Mouse (Mus musculus) forebrain, embryonic 11.5 days (tissue): ENCODE data around the gene Disp1. TPM values are rescaled to one million over a fixed set of nuclear protein-coding genes. Genes with fewer than 3 reads are reported as not detected.

Source experiments
- ATAC-seq: fragments of 200-750 bp; cut with Nextera tagmentation; replicated peaks from 2 replicates; pipeline ENCODE4 v1.8.0; 2017; ENCODE audit warnings: moderate TSS enrichment; ENCODE audit not compliant: low FRiP score
- DNase-seq: peaks from one replicate; pipeline ENCODE4 v3.0.0-alpha.2; 2017; ENCODE audit warnings: low spot score
- H3K27ac ChIP-seq: fragments of 300-500 bp; sonication (generic); 2 replicates; pipeline ENCODE4 v1.5.1; 2014; ENCODE audit warnings: low read depth, low read length
- H3K27me3 ChIP-seq: fragments of 300-500 bp; sonication (generic); 2 replicates; pipeline ENCODE4 v1.6.1; 2014; ENCODE audit warnings: mild to moderate bottlenecking, low read length, mixed read lengths; ENCODE audit not compliant: control insufficient read depth, insufficient read depth
- H3K36me3 ChIP-seq: fragments of 300-500 bp; sonication (generic); 2 replicates; pipeline ENCODE4 v1.6.1; 2014; ENCODE audit warnings: mild to moderate bottlenecking, low read length, moderate library complexity, mixed read lengths; ENCODE audit not compliant: control insufficient read depth, insufficient read depth
- H3K4me1 ChIP-seq: fragments of 300-500 bp; sonication (generic); replicated peaks from 2 replicates; pipeline ENCODE4 v1.6.1; 2014; ENCODE audit warnings: low read length, mixed read lengths; ENCODE audit not compliant: control insufficient read depth, insufficient read depth
- H3K4me2 ChIP-seq: fragments of 300-500 bp; sonication (generic); 2 replicates; pipeline ENCODE4 v1.6.1; 2014; ENCODE audit warnings: low read depth, mild to moderate bottlenecking, low read length, moderate library complexity, mixed read lengths; ENCODE audit not compliant: severe bottlenecking
- H3K4me3 ChIP-seq: fragments of 300-500 bp; sonication (generic); 2 replicates; pipeline ENCODE4 v1.5.1; 2014; ENCODE audit warnings: low read depth, low read length
- H3K9ac ChIP-seq: fragments of 300-500 bp; sonication (generic); 2 replicates; pipeline ENCODE4 v1.6.1; 2014; ENCODE audit warnings: low read length
- H3K9me3 ChIP-seq: fragments of 300-500 bp; sonication (generic); 2 replicates; pipeline ENCODE4 v1.6.1; 2016; ENCODE audit warnings: low read length, mixed read lengths; ENCODE audit not compliant: control insufficient read depth
- WGBS: fragments of 180-500 bp; shearing (Covaris S2); extraction: QIAGEN DNeasy Blood & Tissue Kit; methylation state at CpG from one replicate; pipeline ENCODE4 v1.1.7; 2014; 5-methylcytosine and 5-hydroxymethylcytosine counted together
- polyA plus RNA-seq: library from polyadenylated mRNA; unstranded; fragments of >200 nt; fragmentation: Nextera tagmentation; extraction: Ambion mirVana; gene quantifications from 2 replicates; pipeline ENCODE4 v1.2.1, GENCODE M21; 2014

The Disp1 gene
- polyA plus RNA-seq, 1 experiment from 2014 or later = 11.4 TPM

GRCm38 (mm10) chr1:183069954-183070649 is 151.2 kb downstream of the Disp1 start:
- no peaks in the 10 kb centered on the region for H3K9me3 ChIP-seq
- H3K27me3 ChIP-seq = no peaks in the 10 kb centered on the region
- H3K4me1 ChIP-seq = no peaks in the 10 kb centered on the region
- no peak overlapping the region for H3K9ac ChIP-seq
- no peak overlapping the region for H3K27ac ChIP-seq
- no peak for ATAC-seq
- no peak overlapping the region for H3K4me2 ChIP-seq
- H3K4me3 ChIP-seq = no peak overlapping the region
- WGBS = 82% methylated on average over 8 of the region's 8 CpGs
- no peaks in the 10 kb centered on the region for H3K36me3 ChIP-seq
- DNase-seq = no peak

DNA sequence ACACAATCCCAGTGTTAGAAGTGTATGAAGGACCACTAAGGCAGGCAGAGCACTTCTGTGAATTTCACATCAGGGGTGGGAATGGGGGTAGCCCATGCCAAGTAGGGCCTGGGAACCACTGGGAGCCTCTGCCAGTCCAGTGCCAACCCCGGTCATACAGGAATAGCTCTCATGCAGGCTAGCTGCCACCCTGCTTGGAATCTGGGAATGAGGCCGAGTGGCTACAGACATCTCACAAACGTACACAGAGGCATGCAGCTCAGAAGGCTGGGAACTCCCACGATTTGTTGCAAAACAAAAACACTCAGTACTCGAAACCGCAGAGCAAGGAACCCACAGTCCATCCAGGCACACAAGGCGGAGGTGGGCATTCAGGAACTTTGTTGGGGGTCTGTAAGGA is 153.5 kb downstream of the Disp1 start:
- DNase-seq = peak; percentile 40
- WGBS = 80% methylated on average over 7 of the region's 7 CpGs
- no peak overlapping the region for H3K27ac ChIP-seq

DNA sequence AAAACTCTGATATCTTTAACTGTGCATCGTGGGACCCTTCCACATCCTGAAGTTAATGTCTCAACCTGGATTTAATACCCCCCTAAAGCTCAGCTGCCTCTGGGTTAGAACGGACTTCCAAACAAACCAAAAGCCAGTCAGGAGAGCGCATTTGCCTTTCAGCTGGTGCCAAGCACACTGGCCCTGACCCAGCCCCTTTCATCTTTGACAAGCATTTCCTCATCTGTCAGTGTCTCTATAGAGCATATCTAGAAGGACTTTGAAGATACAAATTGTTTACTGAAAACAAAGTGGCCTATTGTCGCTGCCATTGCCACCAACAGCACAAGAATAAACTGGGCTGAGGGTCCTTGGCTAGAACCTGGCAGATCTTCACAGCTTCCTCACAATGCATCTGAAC is 154.3 kb downstream of the Disp1 start:
- Histone ChIP-seq H3K27me3 (no peaks in the 10 kb centered on the region), H3K27ac (no peak overlapping the region), H3K4me3 (no peak overlapping the region), H3K9me3 (no peaks in the 10 kb centered on the region), H3K36me3 (no peaks in the 10 kb centered on the region), H3K4me1 (no peaks in the 10 kb centered on the region), H3K4me2 (no peak overlapping the region), H3K9ac (no peak overlapping the region)
- ATAC-seq = no peak
- DNase-seq = no peak
- 80% methylated on average over 4 of the region's 4 CpGs for WGBS

More for the DNA sequence above, 153.5 kb downstream of the Disp1 start:
- Histone ChIP-seq H3K27me3 (no peaks in the 10 kb centered on the region), H3K4me2 (no peak overlapping the region), H3K4me3 (no peak overlapping the region), H3K36me3 (no peaks in the 10 kb centered on the region), H3K9me3 (no peaks in the 10 kb centered on the region), H3K9ac (no peak overlapping the region), H3K4me1 (no peaks in the 10 kb centered on the region)
- ATAC-seq = no peak

DNA sequence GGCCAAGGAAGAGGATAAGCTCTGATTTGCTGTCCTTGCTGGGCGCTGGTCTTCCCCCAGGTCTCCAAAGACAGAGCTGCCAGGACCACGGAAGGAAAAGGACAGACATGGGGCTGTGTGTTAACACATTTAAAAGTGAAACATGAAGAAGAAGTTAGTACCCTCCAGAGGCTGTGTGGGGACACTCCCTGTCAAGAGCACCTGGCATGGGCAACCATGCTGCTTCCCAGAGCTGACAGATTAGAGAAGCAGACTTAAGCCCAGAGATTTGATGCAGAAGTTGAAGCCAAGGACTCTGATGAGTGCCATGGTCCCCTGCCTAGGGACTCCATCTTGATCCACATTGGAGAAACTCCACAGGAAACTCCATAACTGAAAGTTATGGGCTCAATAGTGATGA is 160.7 kb downstream of the Disp1 start:
- no peak for DNase-seq
- ATAC-seq = no peak

DNA sequence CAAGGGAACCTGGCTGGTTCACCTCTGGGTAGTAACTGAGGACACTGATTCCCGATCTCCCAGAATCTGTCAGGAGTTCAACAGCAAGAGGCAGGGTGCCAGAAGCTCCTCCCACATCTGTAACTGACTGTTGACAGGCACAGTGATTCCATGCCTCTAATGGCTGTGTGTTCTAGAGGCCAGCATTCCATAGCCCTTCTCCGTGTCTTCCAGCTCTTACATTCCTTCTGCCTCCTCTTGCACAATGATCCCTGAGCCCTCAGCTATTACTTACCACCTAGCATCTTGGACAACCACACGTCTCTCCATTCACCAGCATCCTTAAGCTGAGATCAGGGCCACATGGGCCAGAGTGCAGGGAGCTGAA is 165.1 kb downstream of the Disp1 start:
- no peak for ATAC-seq
- Histone ChIP-seq H3K4me2 (no peak overlapping the region), H3K27me3 (no peaks in the 10 kb centered on the region), H3K9me3 (no peaks in the 10 kb centered on the region), H3K4me1 (no peaks in the 10 kb centered on the region), H3K27ac (no peak overlapping the region), H3K9ac (no peak overlapping the region), H3K4me3 (no peak overlapping the region), H3K36me3 (no peaks in the 10 kb centered on the region)
- DNase-seq = no peak
- WGBS = 55% methylated on average over 3 of the region's 3 CpGs

More for the DNA sequence above, 160.7 kb downstream of the Disp1 start:
- Histone ChIP-seq H3K4me2 (no peak overlapping the region), H3K36me3 (no peaks in the 10 kb centered on the region), H3K4me1 (no peaks in the 10 kb centered on the region), H3K4me3 (no peak overlapping the region), H3K27ac (no peak overlapping the region), H3K9me3 (no peaks in the 10 kb centered on the region), H3K9ac (no peak overlapping the region), H3K27me3 (no peaks in the 10 kb centered on the region)
- 75% methylated on average over 2 of the region's 2 CpGs for WGBS

GRCm38 (mm10) chr1:183055608-183056288 is 165.6 kb downstream of the Disp1 start:
- no peaks in the 10 kb centered on the region for H3K36me3 ChIP-seq
- no peaks in the 10 kb centered on the region for H3K4me1 ChIP-seq
- H3K4me2 ChIP-seq = no peak overlapping the region
- 94% methylated on average over 2 of the region's 2 CpGs for WGBS
- H3K9ac ChIP-seq = no peak overlapping the region
- no peak overlapping the region for H3K4me3 ChIP-seq
- DNase-seq (no peak), ATAC-seq (no peak)
- H3K27me3 ChIP-seq = no peaks in the 10 kb centered on the region
- H3K9me3 ChIP-seq = no peaks in the 10 kb centered on the region
- no peak overlapping the region for H3K27ac ChIP-seq

DNA sequence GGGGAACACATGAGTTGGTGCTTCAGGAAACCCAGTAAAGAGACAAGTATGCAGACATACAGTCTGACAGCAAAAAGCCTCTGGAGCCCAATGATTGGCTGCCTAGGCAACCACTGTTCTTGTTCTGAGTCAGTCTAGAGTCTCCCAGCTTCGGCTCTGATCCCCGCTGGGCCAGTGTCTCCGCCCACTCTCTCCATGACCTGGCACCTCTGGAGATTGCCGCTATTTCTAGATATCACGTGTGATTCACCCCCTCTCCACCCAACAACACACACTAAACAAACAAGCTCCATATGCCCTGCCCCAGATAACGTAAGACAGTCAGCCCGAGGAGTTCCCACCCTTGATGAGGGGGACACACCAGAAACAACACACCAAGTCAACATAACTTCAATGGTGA is 168.7 kb downstream of the Disp1 start:
- no peaks in the 10 kb centered on the region for H3K9me3 ChIP-seq
- WGBS = 93% methylated on average over 7 of the region's 7 CpGs
- H3K4me2 ChIP-seq = no peak overlapping the region
- no peak overlapping the region for H3K9ac ChIP-seq
- H3K4me1 ChIP-seq = no peaks in the 10 kb centered on the region
- no peaks in the 10 kb centered on the region; the same call in 1 of the 2 replicates for H3K27me3 ChIP-seq
- no peak for DNase-seq
- no peak overlapping the region for H3K4me3 ChIP-seq
- H3K27ac ChIP-seq = no peak overlapping the region
- no peaks in the 10 kb centered on the region for H3K36me3 ChIP-seq
- no peak for ATAC-seq

DNA sequence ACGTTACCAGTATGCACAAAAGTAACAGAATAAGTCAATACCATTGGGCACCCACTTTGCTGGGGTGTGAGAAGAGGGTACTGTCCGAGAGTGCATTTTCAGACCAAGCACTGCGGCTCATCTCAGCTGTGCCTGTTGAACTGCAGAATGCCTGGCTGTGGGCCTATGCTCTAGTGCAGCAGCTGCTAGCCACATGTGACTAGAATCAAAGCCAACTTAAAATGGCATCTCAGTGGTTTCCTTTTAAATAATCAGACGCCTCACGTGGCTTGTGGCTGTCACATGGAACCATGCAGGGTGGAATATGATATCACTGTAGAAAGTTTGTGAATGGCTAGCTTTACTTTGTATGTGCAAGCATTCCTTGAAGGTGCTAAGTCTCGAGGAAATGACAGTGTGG is 172.0 kb downstream of the Disp1 start:
- peaks cover 6% of the 10 kb centered on the region for H3K27me3 ChIP-seq
- no peak overlapping the region for H3K4me3 ChIP-seq
- H3K36me3 ChIP-seq = no peaks in the 10 kb centered on the region
- ATAC-seq = no peak
- H3K27ac ChIP-seq = no peak overlapping the region
- no peak overlapping the region for H3K4me2 ChIP-seq
- H3K4me1 ChIP-seq = peaks cover 2% of the 10 kb centered on the region
- DNase-seq = no peak
- WGBS = 86% methylated on average over 6 of the region's 6 CpGs
- H3K9me3 ChIP-seq = no peaks in the 10 kb centered on the region
- H3K9ac ChIP-seq = no peak overlapping the region
